Mouse (Mus musculus): ENCODE data around the gene H2-DMb1.

Gene H2-DMb1

GRCm38 (mm10) chr17:34122188-34122984 is 30.5 kb upstream of the H2-DMb1 start, which contains the start of gene Brd2:
Gene Brd2, minus strand, starts transcription at chr17:34122634.
- DNase-seq (ENCODE audit: low read depth, low spot score): peak; percentile 93

GRCm38 (mm10) chr17:34123111-34123510 is 29.8 kb upstream of the H2-DMb1 start:
- DNase-seq (ENCODE audit: low read depth, low spot score): no peak

- no peak for DNase-seq (ENCODE audit: low read depth, low spot score)
Measured at GRCm38 (mm10) chr17:34123518-34123917, 29.4 kb upstream of the H2-DMb1 start.

- no peak for DNase-seq (ENCODE audit: low read depth, low spot score)
Measured at GRCm38 (mm10) chr17:34124649-34125048, 28.2 kb upstream of the H2-DMb1 start.

GRCm38 (mm10) chr17:34126826-34127420 is 25.9 kb upstream of the H2-DMb1 start:
- no peak for DNase-seq (ENCODE audit: low read depth, low spot score)

GRCm38 (mm10) chr17:34127475-34127874 is 25.4 kb upstream of the H2-DMb1 start:
- no peak for DNase-seq (ENCODE audit: low read depth, low spot score)

- no peak for DNase-seq (ENCODE audit: low read depth, low spot score)
Measured at GRCm38 (mm10) chr17:34128264-34128937, 24.5 kb upstream of the H2-DMb1 start.

GRCm38 (mm10) chr17:34128944-34129791 is 23.7 kb upstream of the H2-DMb1 start:
- no peak for DNase-seq (ENCODE audit: low read depth, low spot score)

- no peak for DNase-seq (ENCODE audit: low read depth, low spot score)
Measured at GRCm38 (mm10) chr17:34130073-34130947, 22.6 kb upstream of the H2-DMb1 start.

GRCm38 (mm10) chr17:34131911-34132310 is 21.0 kb upstream of the H2-DMb1 start:
- DNase-seq (ENCODE audit: low read depth, low spot score): no peak

- no peak for DNase-seq (ENCODE audit: low read depth, low spot score)
Measured at GRCm38 (mm10) chr17:34133289-34133688, 19.6 kb upstream of the H2-DMb1 start.

- no peak for DNase-seq (ENCODE audit: low read depth, low spot score)
Measured at GRCm38 (mm10) chr17:34134451-34134850, 18.4 kb upstream of the H2-DMb1 start.

GRCm38 (mm10) chr17:34135297-34136224 is 17.3 kb upstream of the H2-DMb1 start:
- DNase-seq (ENCODE audit: low read depth, low spot score): peak; percentile 94

GRCm38 (mm10) chr17:34137601-34138000 is 15.3 kb upstream of the H2-DMb1 start:
- DNase-seq (ENCODE audit: low read depth, low spot score): no peak

- DNase-seq (ENCODE audit: low read depth, low spot score): no peak
Measured at GRCm38 (mm10) chr17:34138655-34139054, 14.2 kb upstream of the H2-DMb1 start.

GRCm38 (mm10) chr17:34139416-34139815 is 13.5 kb upstream of the H2-DMb1 start:
- DNase-seq (ENCODE audit: low read depth, low spot score): no peak

GRCm38 (mm10) chr17:34140240-34140639 is 12.6 kb upstream of the H2-DMb1 start:
- no peak for DNase-seq (ENCODE audit: low read depth, low spot score)

GRCm38 (mm10) chr17:34141448-34141847 is 11.4 kb upstream of the H2-DMb1 start:
- DNase-seq (ENCODE audit: low read depth, low spot score): no peak

GRCm38 (mm10) chr17:34142456-34143010 is 10.3 kb upstream of the H2-DMb1 start:
- DNase-seq (ENCODE audit: low read depth, low spot score): no peak

All from brain, embryonic 18.5 days (tissue).